Mouse (Mus musculus): ENCODE measurements at regions not wholly inside any gene's neighbourhood (a gene's known extent, or its start where the extent isn't known, plus 50 kb on each side); places are given as distances from the start of the nearest gene placed in this dataset.

GRCm38 (mm10) chr14:105694969-105695368, 201.7 kb downstream of the Spry2 start:
- Histone ChIP-seq H3K27me3 (no peaks in the 10 kb centered on the region), H3K4me2 (no peak overlapping the region), H3K4me3 (replicated peaks) (no peak overlapping the region), H3K4me1 (no peaks in the 10 kb centered on the region), H3K9ac (no peak overlapping the region), H3K36me3 (replicated peaks) (no peaks in the 10 kb centered on the region), H3K27ac (no peak overlapping the region), H3K9me3 (no peaks in the 10 kb centered on the region)
- no peak for ATAC-seq (ENCODE audit: low FRiP score)

- no peaks in the 10 kb centered on the region for H3K9me3 ChIP-seq
- H3K4me2 ChIP-seq, result no peak overlapping the region
- H3K9ac ChIP-seq, result no peak overlapping the region
- H3K27me3 ChIP-seq, result no peaks in the 10 kb centered on the region
- H3K27ac ChIP-seq, result no peak overlapping the region
- 79% methylated on average over 4 of the region's 4 CpGs for WGBS
- no peak overlapping the region for H3K4me3 ChIP-seq (replicated peaks)
- no peaks in the 10 kb centered on the region for H3K4me1 ChIP-seq
- no peak for ATAC-seq (ENCODE audit: low FRiP score)
- no peaks in the 10 kb centered on the region for H3K36me3 ChIP-seq (replicated peaks)
Measured at GRCm38 (mm10) chr14:105693713-105694112, 202.9 kb downstream of the Spry2 start.

GRCm38 (mm10) chr14:105684826-105685465, 211.7 kb downstream of the Spry2 start:
- H3K36me3 ChIP-seq (replicated peaks), result no peaks in the 10 kb centered on the region
- no peaks in the 10 kb centered on the region for H3K27me3 ChIP-seq
- no peak overlapping the region for H3K27ac ChIP-seq
- no peaks in the 10 kb centered on the region for H3K9me3 ChIP-seq
- no peak for ATAC-seq (ENCODE audit: low FRiP score)
- no peak overlapping the region for H3K4me3 ChIP-seq (replicated peaks)
- 48% methylated on average over 11 of the region's 11 CpGs for WGBS
- no peaks in the 10 kb centered on the region for H3K4me1 ChIP-seq
- H3K4me2 ChIP-seq, result no peak overlapping the region
- no peak overlapping the region for H3K9ac ChIP-seq

GRCm38 (mm10) chr14:105684329-105684728, 212.3 kb downstream of the Spry2 start:
- H3K4me1 ChIP-seq, result no peaks in the 10 kb centered on the region
- H3K9ac ChIP-seq, result no peak overlapping the region
- H3K27me3 ChIP-seq, result no peaks in the 10 kb centered on the region
- H3K4me2 ChIP-seq, result no peak overlapping the region
- ATAC-seq (ENCODE audit: low FRiP score), result no peak
- no peaks in the 10 kb centered on the region for H3K9me3 ChIP-seq
- H3K27ac ChIP-seq, result no peak overlapping the region
- no peak overlapping the region for H3K4me3 ChIP-seq (replicated peaks)
- WGBS, result 81% methylated on average over 2 of the region's 2 CpGs
- no peaks in the 10 kb centered on the region for H3K36me3 ChIP-seq (replicated peaks)

GRCm38 (mm10) chr14:105676646-105676930, 220.0 kb downstream of the Spry2 start:
- H3K9me3 ChIP-seq, result no peaks in the 10 kb centered on the region
- 3% methylated on average over 4 of the region's 4 CpGs for WGBS
- peak overlapping the region; percentile 43 for H3K4me2 ChIP-seq
- no peak overlapping the region for H3K4me3 ChIP-seq (replicated peaks)
- ATAC-seq (ENCODE audit: low FRiP score), result no peak
- H3K27me3 ChIP-seq, result no peaks in the 10 kb centered on the region
- H3K36me3 ChIP-seq (replicated peaks), result no peaks in the 10 kb centered on the region
- H3K27ac ChIP-seq, result peak overlapping the region; percentile 11; the same call in 1 of the 2 replicates
- no peak overlapping the region for H3K9ac ChIP-seq
- peaks cover 17% of the 10 kb centered on the region for H3K4me1 ChIP-seq

GRCm38 (mm10) chr14:105675801-105676645, 220.6 kb downstream of the Spry2 start:
- Histone ChIP-seq H3K9me3 (no peaks in the 10 kb centered on the region), H3K36me3 (replicated peaks) (no peaks in the 10 kb centered on the region), H3K4me2 (peak overlapping the region; percentile 43), H3K9ac (no peak overlapping the region), H3K27ac (no peak overlapping the region), H3K4me3 (replicated peaks) (no peak overlapping the region), H3K4me1 (peaks cover 17% of the 10 kb centered on the region), H3K27me3 (no peaks in the 10 kb centered on the region)
- peak; percentile 78; the same call in 1 of the 2 replicates for ATAC-seq (ENCODE audit: low FRiP score)
- WGBS, result 26% methylated on average over 13 of the region's 13 CpGs

GRCm38 (mm10) chr14:105675006-105675405, 221.6 kb downstream of the Spry2 start:
- H3K4me2 ChIP-seq, result no peak overlapping the region
- H3K36me3 ChIP-seq (replicated peaks), result no peaks in the 10 kb centered on the region
- no peaks in the 10 kb centered on the region for H3K9me3 ChIP-seq
- H3K4me1 ChIP-seq, result peaks cover 17% of the 10 kb centered on the region
- no peaks in the 10 kb centered on the region for H3K27me3 ChIP-seq
- no peak for ATAC-seq (ENCODE audit: low FRiP score)
- H3K4me3 ChIP-seq (replicated peaks), result no peak overlapping the region
- H3K9ac ChIP-seq, result no peak overlapping the region
- H3K27ac ChIP-seq, result no peak overlapping the region

- Histone ChIP-seq H3K4me1 (peaks cover 10% of the 10 kb centered on the region), H3K4me3 (replicated peaks) (no peak overlapping the region), H3K9ac (no peak overlapping the region), H3K9me3 (no peaks in the 10 kb centered on the region), H3K36me3 (replicated peaks) (no peaks in the 10 kb centered on the region), H3K27ac (no peak overlapping the region), H3K4me2 (no peak overlapping the region), H3K27me3 (0 out of 2 replicates have a peak, but pooled peaks cover 4% of the 10 kb centered on the region)
- 49% methylated on average over 11 of the region's 11 CpGs for WGBS
- peak; percentile 54 for ATAC-seq (ENCODE audit: low FRiP score)
Measured at GRCm38 (mm10) chr14:105668969-105669368, 227.7 kb downstream of the Spry2 start.

GRCm38 (mm10) chr14:105664671-105665198, 231.9 kb downstream of the Spry2 start:
- peak; percentile 52; the same call in 1 of the 2 replicates for ATAC-seq (ENCODE audit: low FRiP score)
- no peak overlapping the region for H3K4me3 ChIP-seq (replicated peaks)
- WGBS, result 31% methylated on average over 7 of the region's 7 CpGs

GRCm38 (mm10) chr14:105663472-105663871, 233.1 kb downstream of the Spry2 start:
- Histone ChIP-seq H3K9ac (no peak overlapping the region), H3K36me3 (replicated peaks) (no peaks in the 10 kb centered on the region), H3K27me3 (0 out of 2 replicates have a peak, but pooled peaks cover 4% of the 10 kb centered on the region), H3K4me1 (peaks cover 14% of the 10 kb centered on the region), H3K27ac (no peak overlapping the region), H3K9me3 (no peaks in the 10 kb centered on the region), H3K4me3 (replicated peaks) (no peak overlapping the region), H3K4me2 (no peak overlapping the region)
- WGBS, result 92% methylated on average over 3 of the region's 4 CpGs
- ATAC-seq (ENCODE audit: low FRiP score), result no peak

More at GRCm38 (mm10) chr14:105664671-105665198, 231.9 kb downstream of the Spry2 start:
- Histone ChIP-seq H3K27me3 (0 out of 2 replicates have a peak, but pooled peaks cover 4% of the 10 kb centered on the region), H3K9ac (no peak overlapping the region), H3K4me2 (no peak overlapping the region), H3K27ac (no peak overlapping the region), H3K9me3 (no peaks in the 10 kb centered on the region), H3K36me3 (replicated peaks) (no peaks in the 10 kb centered on the region), H3K4me1 (peaks cover 14% of the 10 kb centered on the region)

- Histone ChIP-seq H3K36me3 (replicated peaks) (no peaks in the 10 kb centered on the region), H3K4me2 (no peak overlapping the region), H3K4me1 (peaks cover 14% of the 10 kb centered on the region), H3K9me3 (no peaks in the 10 kb centered on the region), H3K27me3 (no peaks in the 10 kb centered on the region), H3K4me3 (replicated peaks) (no peak overlapping the region), H3K27ac (no peak overlapping the region), H3K9ac (no peak overlapping the region)
- no peak for ATAC-seq (ENCODE audit: low FRiP score)
- WGBS, result 89% methylated on average over 6 of the region's 6 CpGs
Measured at GRCm38 (mm10) chr14:105662839-105663238, 233.8 kb downstream of the Spry2 start.

GRCm38 (mm10) chr14:105658316-105658715, 238.3 kb downstream of the Spry2 start:
- Histone ChIP-seq H3K27me3 (no peaks in the 10 kb centered on the region), H3K4me3 (replicated peaks) (no peak overlapping the region), H3K9me3 (no peaks in the 10 kb centered on the region), H3K4me2 (no peak overlapping the region), H3K27ac (no peak overlapping the region), H3K4me1 (0 out of 2 replicates have a peak, but pooled peaks cover 3% of the 10 kb centered on the region), H3K36me3 (replicated peaks) (no peaks in the 10 kb centered on the region), H3K9ac (no peak overlapping the region)
- 88% methylated on average over 2 of the region's 2 CpGs for WGBS
- ATAC-seq (ENCODE audit: low FRiP score), result no peak
